Mouse (Mus musculus) G1E-ER4 (cell line): ENCODE results near the gene Ap1g2. TPM values are rescaled to one million over a fixed set of nuclear protein-coding genes. Genes with fewer than 3 reads are reported as not detected.

Source experiments
- GATA1 ChIP-seq: IDR thresholded peaks from one replicate; pipeline ENCODE4 v1.8.0; 2012; ENCODE audit warnings: low read length, inconsistent platforms
- polyA plus RNA-seq: library from polyadenylated mRNA; stranded (reverse); fragments of >175 nt; gene quantifications from 2 replicates; pipeline ENCODE4 v1.2.3, GENCODE M21; 2012

Ap1g2 gene
- polyA plus RNA-seq, 1 experiment: 16.8 TPM

GRCm38 (mm10) chr14:55059009-55059408 is 47.4 kb downstream of the Ap1g2 start:
- no peak for TF ChIP-seq GATA1

DNA sequence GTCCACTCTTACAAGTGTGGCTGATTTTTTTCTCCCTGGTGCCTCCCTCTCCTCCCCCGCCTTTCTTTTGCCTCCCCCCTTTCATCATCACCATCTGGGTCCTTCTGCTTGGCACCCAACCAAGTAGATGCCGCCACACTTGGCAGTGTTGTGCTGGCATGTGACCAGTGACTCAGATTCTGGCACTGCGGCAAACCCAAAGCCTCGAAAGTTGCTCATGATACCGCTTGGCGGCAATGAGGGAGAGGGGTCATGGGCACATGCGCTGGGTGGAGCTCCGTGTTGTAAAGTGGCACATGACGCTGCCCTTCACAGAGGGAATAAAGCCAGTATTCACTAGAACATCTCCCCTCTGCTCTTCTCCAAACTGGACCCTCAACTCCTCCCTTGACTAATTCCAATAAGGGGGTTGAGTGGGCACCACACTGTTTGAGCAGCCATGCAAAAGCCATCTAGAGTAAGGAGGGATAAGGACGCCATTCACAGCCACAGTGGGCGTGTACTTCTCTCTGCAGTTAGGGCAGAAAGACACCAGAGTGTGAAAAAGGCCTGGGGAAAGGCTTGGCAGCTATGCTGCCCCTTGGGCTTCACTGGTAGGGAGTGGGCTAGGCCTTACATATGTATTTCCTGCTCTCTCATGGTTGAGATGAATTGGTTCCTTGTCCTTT is 51.1 kb downstream of the Ap1g2 start:
- no peak for TF ChIP-seq GATA1

DNA sequence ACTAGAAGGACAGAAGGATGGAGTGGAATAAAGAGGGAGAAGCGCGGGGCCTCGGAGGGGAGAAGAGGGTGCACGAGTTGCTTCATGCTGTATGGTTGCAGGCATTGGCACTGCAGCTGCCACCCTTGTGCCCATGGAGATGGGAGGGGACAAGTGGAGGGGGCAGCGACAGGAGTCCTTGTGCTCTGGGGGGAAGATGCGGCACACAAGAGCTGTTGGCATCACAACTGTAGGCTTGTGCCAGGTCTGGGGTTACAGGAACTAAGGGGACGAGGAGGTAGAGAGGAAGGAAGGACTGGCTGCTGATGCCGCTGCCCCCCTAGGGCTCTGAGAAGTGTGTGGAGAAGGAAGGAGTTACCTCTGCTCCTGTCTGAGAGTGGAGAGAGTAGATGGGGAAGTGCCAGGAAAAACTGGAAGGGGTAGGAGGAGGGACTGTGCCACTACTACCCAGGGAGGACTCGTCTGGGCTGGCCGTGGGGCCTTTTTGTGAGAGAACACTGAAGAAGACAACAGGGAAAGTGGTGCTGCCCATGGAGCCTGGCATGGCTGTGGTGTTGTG is 52.1 kb downstream of the Ap1g2 start:
- no peak for TF ChIP-seq GATA1

DNA sequence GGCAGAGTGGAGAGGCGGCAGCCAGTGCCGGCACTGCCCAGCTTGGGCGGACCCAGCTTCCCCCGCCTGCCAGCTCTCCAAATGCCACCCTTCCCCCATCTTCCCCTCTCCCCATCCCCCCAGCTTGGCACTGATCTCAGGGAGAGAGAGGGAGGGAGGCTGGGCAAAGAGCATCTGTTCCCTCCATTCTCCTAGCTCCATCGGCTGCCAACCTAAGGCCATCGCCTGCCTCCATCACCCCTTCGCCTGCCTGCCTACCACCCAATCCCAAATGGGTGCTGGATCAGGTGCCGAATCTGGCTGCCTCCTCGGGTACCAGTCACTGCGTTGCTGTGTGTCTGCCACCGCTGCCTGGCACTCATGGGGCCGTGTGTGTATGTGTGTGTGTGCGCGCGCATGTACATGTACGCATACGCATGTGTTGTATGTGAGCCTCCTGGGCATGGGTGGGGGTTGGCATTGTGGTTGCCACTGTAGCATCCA is 52.6 kb downstream of the Ap1g2 start:
- no peak for TF ChIP-seq GATA1

DNA sequence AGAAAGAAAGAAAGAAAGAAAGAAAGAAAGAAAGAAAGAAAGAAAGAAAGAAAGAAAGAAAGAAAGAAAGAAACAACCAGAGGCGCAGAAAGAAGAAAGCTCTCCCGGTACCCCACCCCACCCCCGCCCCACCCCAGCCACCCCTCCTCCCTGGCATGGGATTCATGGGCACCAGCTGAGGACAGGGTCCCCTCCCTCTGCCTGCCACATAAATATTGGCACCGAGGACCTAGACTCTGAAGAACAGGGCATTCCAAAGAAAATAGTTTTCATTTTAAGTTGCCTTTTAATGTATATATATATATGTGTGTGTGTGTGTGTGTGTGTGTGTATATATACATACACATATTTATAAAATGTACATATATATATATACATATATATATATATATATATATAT is 53.3 kb downstream of the Ap1g2 start:
- no peak for TF ChIP-seq GATA1

DNA sequence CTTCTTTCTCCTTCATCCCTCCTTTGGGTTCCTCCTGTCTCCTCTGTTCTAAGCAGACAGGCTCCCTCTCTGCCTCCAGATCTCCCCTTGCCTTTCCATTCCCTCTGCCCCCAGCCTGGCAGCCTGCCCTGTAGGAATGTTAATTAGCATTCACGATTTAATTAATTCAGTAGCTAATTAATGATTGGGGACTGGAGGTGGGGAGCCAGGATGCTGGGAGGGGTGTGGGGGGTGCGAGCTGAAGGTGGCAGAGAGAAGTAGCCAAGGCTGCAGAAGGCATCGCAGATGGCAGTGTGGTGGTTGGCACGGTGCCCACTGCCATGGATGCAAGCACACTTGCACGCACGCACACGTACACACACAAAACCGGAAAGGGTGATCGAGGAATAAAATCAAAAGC is 53.9 kb downstream of the Ap1g2 start:
- no peak for TF ChIP-seq GATA1

Other genes with a start within 250 kb of the Ap1g2 start
- gene Homez, start 235.6 kb downstream of the Ap1g2 start, polyA plus RNA-seq: 1.5 and 1.6 TPM in 2 replicates
- 1.3 and 2.3 TPM in 2 replicates for gene Ppp1r3e, start 229.0 kb downstream of the Ap1g2 start, polyA plus RNA-seq
- 41.2 and 42.5 TPM in 2 replicates for gene Bcl2l2, start 223.2 kb downstream of the Ap1g2 start, polyA plus RNA-seq
- 5.5 and 10.3 TPM in 2 replicates for gene Gm20521, start 223.2 kb downstream of the Ap1g2 start, polyA plus RNA-seq
- 412 and 528 TPM in 2 replicates for gene Pabpn1, start 214.1 kb downstream of the Ap1g2 start, polyA plus RNA-seq
- not detected in 2 replicates for gene Slc22a17, start 193.5 kb downstream of the Ap1g2 start, polyA plus RNA-seq
- gene Efs, start 180.5 kb downstream of the Ap1g2 start, polyA plus RNA-seq: 0.04 TPM in 1 of 2 replicates, not detected in the other
- gene Il25, start 173.9 kb downstream of the Ap1g2 start, polyA plus RNA-seq: not detected in 2 replicates
- gene Cmtm5, start 170.3 kb downstream of the Ap1g2 start, polyA plus RNA-seq: not detected in 2 replicates
- gene Myh6, start 139.7 kb downstream of the Ap1g2 start, polyA plus RNA-seq: 0.01 TPM in 1 of 2 replicates, not detected in the other
- not detected in 2 replicates for gene Gm17428, start 129.7 kb downstream of the Ap1g2 start, polyA plus RNA-seq
- gene Myh7, start 112.0 kb downstream of the Ap1g2 start, polyA plus RNA-seq: 0.04 and 0.05 TPM in 2 replicates
- 39.2 and 43.5 TPM in 2 replicates for gene Ngdn, start 91.1 kb downstream of the Ap1g2 start, polyA plus RNA-seq
- 1.9 and 2.3 TPM in 2 replicates for gene Zfhx2, start 14.3 kb downstream of the Ap1g2 start, polyA plus RNA-seq
- 4.0 and 4.4 TPM in 2 replicates for gene Thtpa, start 11.8 kb downstream of the Ap1g2 start, polyA plus RNA-seq
- 0.02 TPM in 1 of 2 replicates, not detected in the other for gene Jph4, start 10.3 kb upstream of the Ap1g2 start, polyA plus RNA-seq
- not detected in 2 replicates for gene Dhrs2, start 115.4 kb upstream of the Ap1g2 start, polyA plus RNA-seq